Mouse (Mus musculus) kidney, embryonic 15.5 days (tissue): ENCODE data around the gene Peli3. TPM values are rescaled to one million over a fixed set of nuclear protein-coding genes. Genes with fewer than 3 reads are reported as not detected.

Experiments
- ATAC-seq: fragments of 200-750 bp; cut with Nextera tagmentation; replicated peaks from 2 replicates; pipeline ENCODE4 v1.8.0; 2017; ENCODE audit warnings: moderate TSS enrichment; ENCODE audit not compliant: low FRiP score
- H3K27ac ChIP-seq: fragments of 300-500 bp; sonication (generic); 2 replicates; pipeline ENCODE4 v1.5.1; 2015; ENCODE audit warnings: mild to moderate bottlenecking, inconsistent platforms
- H3K27me3 ChIP-seq: fragments of 300-500 bp; sonication (generic); 2 replicates; pipeline ENCODE4 v1.6.1; 2015; ENCODE audit warnings: inconsistent platforms
- H3K36me3 ChIP-seq: fragments of 300-500 bp; sonication (generic); 2 replicates; pipeline ENCODE4 v1.6.1; 2015; ENCODE audit warnings: inconsistent platforms
- H3K4me1 ChIP-seq: fragments of 300-500 bp; sonication (generic); 2 replicates; pipeline ENCODE4 v1.6.1; 2015; ENCODE audit warnings: inconsistent platforms
- H3K4me2 ChIP-seq: fragments of 300-500 bp; sonication (generic); 2 replicates; pipeline ENCODE4 v1.6.1; 2015; ENCODE audit warnings: moderate library complexity, mild to moderate bottlenecking, inconsistent platforms
- H3K4me3 ChIP-seq: fragments of 300-500 bp; sonication (generic); replicated peaks from 2 replicates; pipeline ENCODE4 v1.5.1; 2015; ENCODE audit warnings: mild to moderate bottlenecking, inconsistent platforms
- H3K9ac ChIP-seq: fragments of 300-500 bp; sonication (generic); 2 replicates; pipeline ENCODE4 v1.6.1; 2015; ENCODE audit warnings: mild to moderate bottlenecking, inconsistent platforms
- H3K9me3 ChIP-seq: fragments of 300-500 bp; sonication (generic); replicated peaks from 2 replicates; pipeline ENCODE4 v1.6.1; 2016; ENCODE audit warnings: inconsistent platforms
- WGBS: fragments of 180-500 bp; shearing (Covaris S2); methylation state at CpG from one replicate; pipeline ENCODE4 v1.1.7; 2015; ENCODE audit warnings: mixed read lengths; 5-methylcytosine and 5-hydroxymethylcytosine counted together
- polyA plus RNA-seq: library from polyadenylated mRNA; unstranded; fragments of >200 nt; fragmentation: Nextera tagmentation; extraction: Ambion mirVana; gene quantifications from 2 replicates; pipeline ENCODE4 v1.2.1, GENCODE M21; 2015

Gene Peli3
- polyA plus RNA-seq, 1 experiment from 2014 or later, result 2.9 TPM

GRCm38 (mm10) chr19:4905979-4906794 is 36.7 kb downstream of the Peli3 start, which contains the start of gene Bbs1:
Bbs1 (minus strand) TSS chr19:4906628.
- Histone ChIP-seq H3K9ac (peak within 1 kb of the TSS; percentile 61), H3K4me3 (peak within 1 kb of the TSS; percentile 83), H3K4me1 (peaks cover 9% of the 10 kb centered on the region; the same call in 1 of the 2 replicates), H3K4me2 (peak within 1 kb of the TSS; percentile 68), H3K27ac (0 out of 2 replicates have a peak within 1 kb of the TSS, but pooled peaks have one; percentile 54), H3K9me3 (no peaks in the 10 kb centered on the region), H3K27me3 (no peaks in the 10 kb centered on the region), H3K36me3 (peaks cover 58% of the 10 kb centered on the region)
- WGBS, result 7% methylated on average over 31 of the region's 31 CpGs
- ATAC-seq, result peak; percentile 57; the same call in 1 of the 2 replicates

GRCm38 (mm10) chr19:4899888-4900287 is 43.0 kb downstream of the Peli3 start:
- Histone ChIP-seq H3K4me1 (peaks cover 19% of the 10 kb centered on the region), H3K4me2 (no peak overlapping the region), H3K36me3 (peaks cover 23% of the 10 kb centered on the region; the same call in 1 of the 2 replicates), H3K4me3 (no peak overlapping the region), H3K9me3 (no peaks in the 10 kb centered on the region), H3K27ac (no peak overlapping the region), H3K27me3 (no peaks in the 10 kb centered on the region), H3K9ac (no peak overlapping the region)
- WGBS, result 71% methylated on average over 3 of the region's 3 CpGs
- ATAC-seq, result no peak

- H3K4me2 ChIP-seq, result no peak overlapping the region
- no peak overlapping the region for H3K4me3 ChIP-seq
- H3K9ac ChIP-seq, result no peak overlapping the region
- peaks cover 19% of the 10 kb centered on the region for H3K4me1 ChIP-seq
- ATAC-seq, result 0 out of 2 replicates have a peak, but pooled peaks have one; percentile 49
- H3K27ac ChIP-seq, result peak overlapping the region; percentile 41; the same call in 1 of the 2 replicates
- peaks cover 23% of the 10 kb centered on the region; the same call in 1 of the 2 replicates for H3K36me3 ChIP-seq
- H3K9me3 ChIP-seq, result no peaks in the 10 kb centered on the region
- H3K27me3 ChIP-seq, result no peaks in the 10 kb centered on the region
- WGBS, result 31% methylated on average over 9 of the region's 9 CpGs
Observed at GRCm38 (mm10) chr19:4898972-4899371, 44.0 kb downstream of the Peli3 start.

DNA sequence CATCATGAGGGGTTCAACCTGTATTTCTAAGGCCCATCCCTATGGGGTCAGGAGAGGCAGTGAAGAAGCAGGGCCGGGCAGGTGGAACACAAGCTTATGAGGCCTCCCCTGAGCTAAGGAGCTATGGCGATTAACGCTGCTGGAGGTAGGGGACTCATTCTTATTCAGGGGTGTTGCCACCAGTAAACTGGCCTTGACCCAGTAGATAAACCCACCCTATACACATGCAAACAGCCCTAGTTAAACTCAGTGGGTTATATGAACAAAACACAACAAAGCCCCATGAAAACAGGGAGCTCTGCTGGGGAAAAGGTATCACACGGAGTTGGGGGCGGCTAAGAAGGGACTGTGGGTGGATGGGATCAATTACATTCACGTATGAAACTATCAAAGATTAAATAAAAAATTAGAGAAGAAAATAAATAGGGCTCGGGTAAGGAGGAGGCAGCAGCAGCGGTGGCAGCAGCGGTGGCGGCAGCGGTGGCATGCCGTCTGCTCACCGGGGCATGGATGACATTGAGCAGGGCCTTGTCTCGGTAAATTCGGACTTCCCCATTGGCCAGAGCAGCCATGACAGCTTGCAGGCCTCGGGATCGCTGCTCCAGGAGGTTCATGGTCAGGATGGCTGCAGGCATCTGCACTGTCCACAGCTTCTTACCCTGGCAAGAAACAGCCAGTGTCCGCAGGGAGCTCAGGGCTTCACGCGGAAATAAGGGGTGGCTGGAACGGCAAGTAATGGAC is 46.0 kb downstream of the Peli3 start:
- peaks cover 19% of the 10 kb centered on the region for H3K4me1 ChIP-seq
- H3K27me3 ChIP-seq, result no peaks in the 10 kb centered on the region
- 0 out of 2 replicates have a peak, but pooled peaks cover 9% of the 10 kb centered on the region for H3K36me3 ChIP-seq
- H3K9me3 ChIP-seq, result no peaks in the 10 kb centered on the region
- H3K4me3 ChIP-seq, result no peak overlapping the region
- ATAC-seq, result peak; percentile 40; the same call in 1 of the 2 replicates
- H3K27ac ChIP-seq, result peak overlapping the region; percentile 41; the same call in 1 of the 2 replicates
- H3K9ac ChIP-seq, result no peak overlapping the region
- 36% methylated on average over 21 of the region's 21 CpGs for WGBS
- peak overlapping the region; percentile 48 for H3K4me2 ChIP-seq

DNA sequence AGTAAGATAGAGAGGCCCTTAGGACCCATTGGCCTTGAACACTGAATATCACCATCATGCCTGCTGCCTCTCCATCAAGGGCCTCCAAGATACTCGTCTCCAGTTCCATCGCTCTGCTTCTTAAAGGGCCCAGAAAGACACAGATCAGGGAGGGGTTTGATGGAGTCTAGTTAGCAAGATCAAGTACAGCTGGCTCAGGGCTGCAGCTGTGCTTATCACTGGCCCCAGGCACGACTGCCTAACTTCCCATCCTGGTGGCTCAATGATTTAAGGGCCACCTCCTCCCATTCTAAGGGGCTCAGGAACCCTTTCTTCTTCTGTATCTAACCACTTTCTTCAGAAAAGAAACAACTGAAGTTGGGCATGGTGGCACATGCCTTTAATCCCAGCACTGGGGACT is 51.1 kb downstream of the Peli3 start:
- no peak overlapping the region for H3K4me2 ChIP-seq
- H3K4me3 ChIP-seq, result no peak overlapping the region
- no peak overlapping the region for H3K9ac ChIP-seq
- no peak for ATAC-seq
- peaks cover 16% of the 10 kb centered on the region; the same call in 1 of the 2 replicates for H3K36me3 ChIP-seq
- H3K27me3 ChIP-seq, result no peaks in the 10 kb centered on the region
- H3K9me3 ChIP-seq, result no peaks in the 10 kb centered on the region
- WGBS, result 82% methylated on average over 3 of the region's 3 CpGs
- H3K4me1 ChIP-seq, result peaks cover 4% of the 10 kb centered on the region; the same call in 1 of the 2 replicates
- no peak overlapping the region for H3K27ac ChIP-seq

DNA sequence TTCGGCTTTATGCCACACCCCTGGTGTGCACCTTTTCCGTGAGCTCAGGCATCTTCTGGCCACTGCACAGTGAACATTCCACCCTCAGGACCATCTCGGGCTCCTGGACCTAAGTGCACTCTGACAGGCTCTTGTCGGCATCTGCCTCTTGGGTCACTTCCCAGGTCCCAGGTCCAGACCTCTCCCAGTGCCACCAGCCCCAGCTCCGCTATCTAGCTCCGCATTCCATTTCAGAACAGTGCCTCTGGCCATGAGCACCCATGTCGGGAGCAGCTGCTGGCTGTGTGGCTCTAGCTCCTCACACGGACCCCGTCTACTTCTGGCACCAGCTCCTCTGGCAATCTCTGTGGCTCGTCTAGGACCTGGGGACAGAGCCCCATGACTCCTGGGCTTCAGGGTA is 53.1 kb downstream of the Peli3 start:
- Histone ChIP-seq H3K9me3 (no peaks in the 10 kb centered on the region), H3K27me3 (no peaks in the 10 kb centered on the region), H3K27ac (no peak overlapping the region), H3K4me3 (no peak overlapping the region), H3K4me1 (no peaks in the 10 kb centered on the region), H3K4me2 (no peak overlapping the region), H3K9ac (no peak overlapping the region), H3K36me3 (peaks cover 16% of the 10 kb centered on the region; the same call in 1 of the 2 replicates)
- 85% methylated on average over 10 of the region's 10 CpGs for WGBS
- ATAC-seq, result no peak

- H3K4me1 ChIP-seq, result peaks cover 11% of the 10 kb centered on the region
- ATAC-seq, result no peak
- H3K4me2 ChIP-seq, result no peak overlapping the region
- no peaks in the 10 kb centered on the region for H3K9me3 ChIP-seq
- H3K9ac ChIP-seq, result no peak overlapping the region
- WGBS, result 83% methylated on average over 4 of the region's 4 CpGs
- H3K27me3 ChIP-seq, result no peaks in the 10 kb centered on the region
- H3K36me3 ChIP-seq, result no peaks in the 10 kb centered on the region
- no peak overlapping the region for H3K4me3 ChIP-seq
- no peak overlapping the region for H3K27ac ChIP-seq
Observed at GRCm38 (mm10) chr19:4883961-4884360, 59.0 kb downstream of the Peli3 start.

Other genes starting within 250 kb of the Peli3 start
- gene Gm960, start 244.5 kb downstream of the Peli3 start, polyA plus RNA-seq, result 2.0 and 3.4 TPM in 2 replicates
- 2.7 and 2.9 TPM in 2 replicates for gene Sptbn2, start 232.0 kb downstream of the Peli3 start, polyA plus RNA-seq
- gene Rbm4b, start 186.6 kb downstream of the Peli3 start, polyA plus RNA-seq, result 75.2 and 75.5 TPM in 2 replicates
- 66.1 and 67.6 TPM in 2 replicates for gene Rbm4, start 149.2 kb downstream of the Peli3 start, polyA plus RNA-seq
- 38.2 and 40.3 TPM in 2 replicates for gene Gm21992, start 131.5 kb downstream of the Peli3 start, polyA plus RNA-seq
- 97.3 and 103 TPM in 2 replicates for gene Rbm14, start 131.5 kb downstream of the Peli3 start, polyA plus RNA-seq
- gene Ccs, start 103.8 kb downstream of the Peli3 start, polyA plus RNA-seq, result 59.3 and 64.5 TPM in 2 replicates
- gene Ccdc87, start 103.8 kb downstream of the Peli3 start, polyA plus RNA-seq, result not detected in 2 replicates
- gene Ctsf, start 88.0 kb downstream of the Peli3 start, polyA plus RNA-seq, result 48.2 and 58.1 TPM in 2 replicates
- 10.6 and 12.0 TPM in 2 replicates for gene Actn3, start 65.2 kb downstream of the Peli3 start, polyA plus RNA-seq
- 10.8 and 12.0 TPM in 2 replicates for gene Zdhhc24, start 64.5 kb downstream of the Peli3 start, polyA plus RNA-seq
- 5.2 and 6.7 TPM in 2 replicates for gene Bbs1, start 36.5 kb downstream of the Peli3 start, polyA plus RNA-seq
- 96.4 and 108 TPM in 2 replicates for gene Dpp3, start 14.8 kb downstream of the Peli3 start, polyA plus RNA-seq
- gene Mrpl11, start 19.0 kb upstream of the Peli3 start, polyA plus RNA-seq, result 108 and 125 TPM in 2 replicates
- gene Npas4, start 47.2 kb upstream of the Peli3 start, polyA plus RNA-seq, result 0.18 TPM in 1 of 2 replicates, not detected in the other
- gene Slc29a2, start 80.7 kb upstream of the Peli3 start, polyA plus RNA-seq, result 6.0 and 7.0 TPM in 2 replicates
- 51.0 and 51.7 TPM in 2 replicates for gene B4gat1, start 95.7 kb upstream of the Peli3 start, polyA plus RNA-seq
- 2.1 and 2.3 TPM in 2 replicates for gene AC124502.3, start 95.8 kb upstream of the Peli3 start, polyA plus RNA-seq
- gene Brms1, start 98.2 kb upstream of the Peli3 start, polyA plus RNA-seq, result 44.0 and 51.6 TPM in 2 replicates
- 3.0 and 4.2 TPM in 2 replicates for gene Rin1, start 107.4 kb upstream of the Peli3 start, polyA plus RNA-seq
- gene Cd248, start 125.0 kb upstream of the Peli3 start, polyA plus RNA-seq, result 50.3 and 74.1 TPM in 2 replicates
- 1.3 and 1.8 TPM in 2 replicates for gene Tmem151a, start 142.4 kb upstream of the Peli3 start, polyA plus RNA-seq
- 99.8 and 101 TPM in 2 replicates for gene Yif1a, start 145.4 kb upstream of the Peli3 start, polyA plus RNA-seq
- 13.3 and 15.1 TPM in 2 replicates for gene Cnih2, start 155.4 kb upstream of the Peli3 start, polyA plus RNA-seq
- 268 and 290 TPM in 2 replicates for gene Rab1b, start 163.9 kb upstream of the Peli3 start, polyA plus RNA-seq
- gene Klc2, start 175.4 kb upstream of the Peli3 start, polyA plus RNA-seq, result 27.5 and 27.8 TPM in 2 replicates